9 mouse cellular contexts compared by ENCODE assay signal in the genomic region with DNA sequence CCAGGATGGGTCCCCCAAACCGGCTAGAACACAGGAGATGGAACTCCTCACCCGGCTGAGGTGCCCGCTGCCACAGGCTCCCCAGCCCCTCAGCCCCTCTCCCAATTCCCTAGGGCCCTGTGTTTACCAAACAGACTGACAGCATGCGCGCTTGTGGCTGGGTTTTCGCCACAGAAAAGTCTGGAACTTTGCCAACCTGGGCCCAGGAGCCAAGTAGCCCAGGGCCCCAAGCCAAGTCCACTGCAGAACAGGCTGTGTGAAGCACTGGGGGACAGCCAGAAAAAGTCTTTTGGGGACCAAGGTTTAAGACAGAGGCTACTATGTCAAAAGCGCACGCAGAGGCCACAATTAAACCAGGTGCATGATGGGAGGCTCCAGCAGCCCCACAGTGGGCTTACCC. TPM values are rescaled to one million over a fixed set of nuclear protein-coding genes. Genes with fewer than 3 reads are reported as not detected.
DNase-seq lines count a peak whose midpoint lies in the region; ATAC-seq lines count a peak whose summit lies in the region.
"Had no signal": no experiment of that assay in that cellular context is flagged by ENCODE, and none has a peak within 500 bp of the region (broad histone marks: within the 10 kb centered on the region; RNA-seq: fewer than 3 reads in every experiment).

No protein-coding gene starts in this region.

- peak; percentile 84 for DNase-seq in testis, postnatal 10 days (ENCODE audit: low spot score)
- DNase-seq in testis, postnatal 14 days (ENCODE audit: low spot score) = no peak
- no peak for DNase-seq in embryonic facial prominence, embryonic 10.5 days (ENCODE audit: low spot score)
- peak; percentile 49 for DNase-seq in heart, postnatal 25 days (ENCODE audit: low spot score)
- DNase-seq in layer of hippocampus, postnatal 25 days (ENCODE audit: extremely low spot score in 1 of 2, low spot score in 1 of 2) = peak; percentile 37 to 67
- DNase-seq in midbrain, embryonic 14.5 days = peak; percentile 82
- DNase-seq in thymus, adult 18-20 months = no peak

- no peaks in the 10 kb centered on the region for H3K9me3 ChIP-seq in embryonic facial prominence, embryonic 10.5 days
- H3K9me3 ChIP-seq in midbrain, embryonic 14.5 days (ENCODE audit: control insufficient read depth, low read length) = no peaks in the 10 kb centered on the region
- H3K9me3 ChIP-seq: heart, embryonic 15.5 days had no signal

- no peak overlapping the region for H3K4me3 ChIP-seq in embryonic facial prominence, embryonic 10.5 days
- H3K4me3 ChIP-seq in midbrain, embryonic 14.5 days (replicated peaks; ENCODE audit: low read depth, low read length) = no peak overlapping the region
- H3K4me3 ChIP-seq: heart, embryonic 15.5 days had no signal

- 0 out of 2 replicates have a peak overlapping the region, but pooled peaks have one; percentile 26 for H3K9ac ChIP-seq in midbrain, embryonic 14.5 days (replicated peaks; ENCODE audit: low read length)
- H3K9ac ChIP-seq: heart, embryonic 15.5 days had no signal

- H3K27ac ChIP-seq in embryonic facial prominence, embryonic 10.5 days (replicated peaks) = peak overlapping the region; percentile 58; the same call in 1 of the 2 replicates
- peak overlapping the region; percentile 68; the same call in 1 of the 2 replicates for H3K27ac ChIP-seq in midbrain, embryonic 14.5 days (replicated peaks; ENCODE audit: low read depth, low read length)
- H3K27ac ChIP-seq: heart, embryonic 15.5 days had no signal

- intact Hi-C loops in heart, postnatal 25 days (cut with DNase I) = loop anchor here (2.0 to 5.0 kb wide), 2 partner anchors 35 to 147 kb away; no protein-coding TSS in a partner anchor

- peaks cover 67% of the 10 kb centered on the region for H3K4me1 ChIP-seq in embryonic facial prominence, embryonic 10.5 days
- peaks cover 39% of the 10 kb centered on the region for H3K4me1 ChIP-seq in midbrain, embryonic 14.5 days (ENCODE audit: control insufficient read depth, insufficient read depth, low read length)

- 0 out of 2 replicates have a peak, but pooled peaks have one; percentile 5 for ATAC-seq in midbrain, embryonic 14.5 days (ENCODE audit: low FRiP score, low TSS enrichment)
- ATAC-seq in CD4-positive, CD25-positive, alpha-beta regulatory T cell, adult 4 months = no peak

- peaks cover 26% of the 10 kb centered on the region for H3K27me3 ChIP-seq in embryonic facial prominence, embryonic 10.5 days (replicated peaks; ENCODE audit: low read depth, poor library complexity, severe bottlenecking)
- H3K27me3 ChIP-seq in midbrain, embryonic 14.5 days (ENCODE audit: control insufficient read depth, insufficient read depth, low read length) = no peaks in the 10 kb centered on the region

- peaks cover 21% of the 10 kb centered on the region for H3K36me3 ChIP-seq in embryonic facial prominence, embryonic 10.5 days (replicated peaks)
- H3K36me3 ChIP-seq in midbrain, embryonic 14.5 days (ENCODE audit: control insufficient read depth, insufficient read depth, low read length) = peaks cover 11% of the 10 kb centered on the region
- H3K36me3 ChIP-seq: heart, embryonic 15.5 days had no signal

- WGBS in embryonic facial prominence, embryonic 10.5 days = 87% methylated on average over 8 of the region's 8 CpGs
- WGBS in midbrain, embryonic 14.5 days = 61% methylated on average over 8 of the region's 8 CpGs

- no peak overlapping the region for H3K4me2 ChIP-seq in midbrain, embryonic 14.5 days (ENCODE audit: low read length)
- H3K4me2 ChIP-seq: heart, embryonic 15.5 days had no signal

RNA-seq across cellular contexts. Expression of a gene that starts 39.8 kb away (rescaled TPM):
- polyA plus RNA-seq in embryonic facial prominence, embryonic 10.5 days (2016; fragmentation: Nextera tagmentation; extraction: Ambion mirVana) = 2.3 and 3.8 TPM in 2 replicates
- 1 to 10 TPM; 2.4 to 4.2 TPM for total RNA-seq in heart, postnatal 25 days (2021)
- total RNA-seq in layer of hippocampus, postnatal 25 days (2021) = 1 to 10 TPM; 5.1 to 6.6 TPM
- 5.7 and 7.0 TPM in 2 replicates for polyA plus RNA-seq in midbrain, embryonic 14.5 days (2014; fragmentation: Nextera tagmentation; extraction: Ambion mirVana)
- polyA plus RNA-seq in CD4-positive, CD25-positive, alpha-beta regulatory T cell, adult 4 months (2017; shearing (Covaris generic)) = not detected

RNA-seq across cellular contexts. Expression of a gene that starts 50.6 kb away (rescaled TPM):
- 0.75 and 0.91 TPM in 2 replicates for polyA plus RNA-seq in embryonic facial prominence, embryonic 10.5 days (2016; fragmentation: Nextera tagmentation; extraction: Ambion mirVana)
- total RNA-seq in heart, postnatal 25 days (2021) = 1 to 10 TPM; 5.1 to 5.3 TPM
- 1 to 10 TPM in 1 of 2 experiments, under 1 TPM in 1; 0.75 to 1.3 TPM for total RNA-seq in layer of hippocampus, postnatal 25 days (2021)
- 0.46 and 0.86 TPM in 2 replicates for polyA plus RNA-seq in midbrain, embryonic 14.5 days (2014; fragmentation: Nextera tagmentation; extraction: Ambion mirVana)
- polyA plus RNA-seq in CD4-positive, CD25-positive, alpha-beta regulatory T cell, adult 4 months (2017; shearing (Covaris generic)) = 1 to 10 TPM in 1 of 2 experiments, under 1 TPM in 1; 0.13 to 1.4 TPM

Comparison
In these comparisons a context has a peak if more than half of its experiments do, and no peak if none do; other contexts are left out.
1. DNase-seq: peak in testis, postnatal 10 days (single experiment), heart, postnatal 25 days (single experiment), layer of hippocampus, postnatal 25 days (2 of 2) and midbrain, embryonic 14.5 days (single experiment); none in testis, postnatal 14 days (single experiment), embryonic facial prominence, embryonic 10.5 days (single experiment) and thymus, adult 18-20 months (0 of 2).